Mouse (Mus musculus) thymus, adult 2 months (tissue): ENCODE results near the gene Smg9. TPM values are rescaled to one million over a fixed set of nuclear protein-coding genes. Genes with fewer than 3 reads are reported as not detected.

Experiments used
- DNase-seq: peaks from one replicate; pipeline ENCODE4 v3.0.0; 2021
- H3K27ac ChIP-seq: fragments of 200-500 bp; 2 replicates; pipeline ENCODE4 v1.5.1; 2012; ENCODE audit warnings: low read length, control low read depth; ENCODE audit not compliant: control insufficient read depth, insufficient read depth
- H3K27me3 ChIP-seq: fragments of 200-500 bp; 2 replicates; pipeline ENCODE4 v1.6.1; 2012; ENCODE audit warnings: mild to moderate bottlenecking, low read length, moderate library complexity, mixed read lengths; ENCODE audit not compliant: control insufficient read depth, insufficient read depth
- H3K36me3 ChIP-seq: fragments of 200-500 bp; 2 replicates; pipeline ENCODE4 v1.6.1; 2012; ENCODE audit warnings: mild to moderate bottlenecking, low read length, moderate library complexity; ENCODE audit not compliant: control insufficient read depth, insufficient read depth
- H3K4me1 ChIP-seq: fragments of 200-500 bp; replicated peaks from 2 replicates; pipeline ENCODE4 v1.6.1; 2012; ENCODE audit warnings: low read length; ENCODE audit not compliant: control insufficient read depth, insufficient read depth
- H3K4me3 ChIP-seq: fragments of 200-500 bp; 2 replicates; pipeline ENCODE4 v1.5.1; 2012; ENCODE audit warnings: mild to moderate bottlenecking, low read length, control low read depth, moderate library complexity; ENCODE audit not compliant: control insufficient read depth, insufficient read depth
- CTCF ChIP-seq: fragments of 200-500 bp; IDR thresholded peaks from 2 replicates; pipeline ENCODE4 v1.5.1; 2012; ENCODE audit warnings: mild to moderate bottlenecking, control low read depth, low read length, moderate library complexity, borderline replicate concordance; ENCODE audit not compliant: control insufficient read depth, poor library complexity, insufficient read depth; ENCODE audit errors: extremely low read depth
- POLR2A ChIP-seq: fragments of 200-500 bp; IDR thresholded peaks from 2 replicates; pipeline ENCODE4 v1.6.1; 2012; ENCODE audit warnings: mild to moderate bottlenecking, low read length, control low read depth, moderate library complexity; ENCODE audit not compliant: control insufficient read depth, poor library complexity, insufficient read depth; ENCODE audit errors: extremely low read depth
- WGBS: fragments of 180-500 bp; shearing (Covaris S2); methylation state at CpG from one replicate; pipeline ENCODE4 v1.1.7; 2018; 5-methylcytosine and 5-hydroxymethylcytosine counted together
- polyA plus RNA-seq: library from polyadenylated mRNA; depleted of rRNA; stranded (reverse); fragments of >200 nt; gene quantifications from 2 replicates; pipeline ENCODE4 v1.2.3, GENCODE M21; 2012

Smg9 gene
- polyA plus RNA-seq, 1 experiment, result 168 TPM

- Histone ChIP-seq H3K4me3 (peak overlapping the region; percentile 89), H3K27ac (peak overlapping the region; percentile 97), H3K27me3 (no peaks in the 10 kb centered on the region), H3K36me3 (0 out of 2 replicates have a peak, but pooled peaks cover 4% of the 10 kb centered on the region), H3K4me1 (peaks cover 46% of the 10 kb centered on the region)
- TF ChIP-seq POLR2A, result no peak
- TF ChIP-seq CTCF, result no peak
- DNase-seq, result peak; percentile 52
- WGBS, result 7% methylated on average over 7 of the region's 7 CpGs
Observed at GRCm38 (mm10) chr7:24371012-24371808, 28.2 kb upstream of the Smg9 start.

- peak overlapping the region; percentile 89 for H3K4me3 ChIP-seq
- peaks cover 4% of the 10 kb centered on the region; the same call in 1 of the 2 replicates for H3K36me3 ChIP-seq
- H3K27ac ChIP-seq, result peak overlapping the region; percentile 97
- TF ChIP-seq CTCF (no peak), POLR2A (no peak)
- 1% methylated on average over 3 of the region's 3 CpGs for WGBS
- peaks cover 46% of the 10 kb centered on the region for H3K4me1 ChIP-seq
- DNase-seq, result peak; percentile 36
- H3K27me3 ChIP-seq, result no peaks in the 10 kb centered on the region
Observed at GRCm38 (mm10) chr7:24371809-24372145, 27.6 kb upstream of the Smg9 start.

- H3K27me3 ChIP-seq, result no peaks in the 10 kb centered on the region
- WGBS, result 7% methylated on average over 10 of the region's 11 CpGs
- TF ChIP-seq CTCF (no peak), POLR2A (no peak)
- peak; percentile 39 for DNase-seq
- H3K4me1 ChIP-seq, result peaks cover 50% of the 10 kb centered on the region
- H3K36me3 ChIP-seq, result peaks cover 5% of the 10 kb centered on the region
- peak overlapping the region; percentile 89 for H3K4me3 ChIP-seq
- H3K27ac ChIP-seq, result peak overlapping the region; percentile 97
Observed at GRCm38 (mm10) chr7:24372300-24372699, 27.1 kb upstream of the Smg9 start.

GRCm38 (mm10) chr7:24372786-24373185, 26.6 kb upstream of the Smg9 start:
- peak overlapping the region; percentile 97 for H3K27ac ChIP-seq
- no peaks in the 10 kb centered on the region for H3K27me3 ChIP-seq
- peaks cover 10% of the 10 kb centered on the region for H3K36me3 ChIP-seq
- H3K4me3 ChIP-seq, result peak overlapping the region; percentile 89
- TF ChIP-seq POLR2A, result no peak
- no peak for TF ChIP-seq CTCF
- H3K4me1 ChIP-seq, result peaks cover 51% of the 10 kb centered on the region
- WGBS, result 2% methylated on average over 4 of the region's 4 CpGs
- DNase-seq, result peak; percentile 58

- Histone ChIP-seq H3K4me1 (peaks cover 56% of the 10 kb centered on the region), H3K36me3 (peaks cover 16% of the 10 kb centered on the region), H3K27me3 (no peaks in the 10 kb centered on the region), H3K27ac (peak overlapping the region; percentile 97), H3K4me3 (peak overlapping the region; percentile 89)
- TF ChIP-seq POLR2A, result 0 out of 2 replicates have a peak, but pooled peaks have one; percentile 31
- peak; percentile 23; the same call in 1 of the 2 replicates for TF ChIP-seq CTCF
- WGBS, result 4% methylated on average over 20 of the region's 20 CpGs
- peak; percentile 91 for DNase-seq
Observed at GRCm38 (mm10) chr7:24373538-24374379, 25.7 kb upstream of the Smg9 start.

- Histone ChIP-seq H3K36me3 (peaks cover 39% of the 10 kb centered on the region), H3K4me3 (no peak overlapping the region), H3K27me3 (no peaks in the 10 kb centered on the region), H3K27ac (peak overlapping the region; percentile 98), H3K4me1 (peaks cover 72% of the 10 kb centered on the region)
- 89% methylated on average over 8 of the region's 8 CpGs for whole genome bisulfite sequencing
- no peak for DNase-seq
- TF ChIP-seq POLR2A (no peak), CTCF (no peak)
Observed at GRCm38 (mm10) chr7:24376456-24376855, 23.0 kb upstream of the Smg9 start.
